Mouse (Mus musculus) embryonic facial prominence, embryonic 11.5 days (tissue): Measurements from ENCODE around the gene Znhit1. TPM values are rescaled to one million over a fixed set of nuclear protein-coding genes. Genes with fewer than 3 reads are reported as not detected.
A peak's percentile ranks its signal among the peaks of the same experiment; 100 is the strongest.
"Not testable (repeated sequence)": the region's sequence is repeated elsewhere in the genome, so short reads cannot be mapped to it uniquely, and the experiment has no call there.

Experiments used
- ATAC-seq: fragments of 200-750 bp; cut with Nextera tagmentation; replicated peaks from 2 replicates; pipeline ENCODE4 v1.8.0; 2017; ENCODE audit warnings: low read depth; ENCODE audit not compliant: insufficient number of reproducible peaks, low FRiP score, low TSS enrichment
- DNase-seq: peaks from one replicate; pipeline ENCODE4 v3.0.0-alpha.2; 2015; ENCODE audit warnings: low spot score
- H3K27ac ChIP-seq: fragments of 300-500 bp; sonication (generic); replicated peaks from 2 replicates; pipeline ENCODE4 v1.5.1; 2014; ENCODE audit warnings: mild to moderate bottlenecking, low read depth, low read length, control low read depth
- H3K27me3 ChIP-seq: fragments of 300-500 bp; sonication (generic); 2 replicates; pipeline ENCODE4 v1.6.1; 2014; ENCODE audit warnings: mild to moderate bottlenecking, low read length, moderate library complexity, mixed read lengths; ENCODE audit not compliant: control insufficient read depth, insufficient read depth
- H3K36me3 ChIP-seq: fragments of 300-500 bp; sonication (generic); replicated peaks from 2 replicates; pipeline ENCODE4 v1.6.1; 2014; ENCODE audit warnings: low read depth, mild to moderate bottlenecking, low read length, moderate library complexity, mixed read lengths; ENCODE audit not compliant: control insufficient read depth, insufficient read depth
- H3K4me1 ChIP-seq: fragments of 300-500 bp; sonication (generic); 2 replicates; pipeline ENCODE4 v1.6.1; 2014; ENCODE audit warnings: low read length, mixed read lengths; ENCODE audit not compliant: control insufficient read depth, insufficient read depth
- H3K4me2 ChIP-seq: fragments of 300-500 bp; sonication (generic); 2 replicates; pipeline ENCODE4 v1.6.1; 2014; ENCODE audit warnings: low read depth, mild to moderate bottlenecking, control low read depth, low read length, moderate library complexity
- H3K4me3 ChIP-seq: fragments of 300-500 bp; sonication (generic); 2 replicates; pipeline ENCODE4 v1.5.1; 2014; ENCODE audit warnings: low read depth, low read length, control low read depth
- H3K9ac ChIP-seq: fragments of 300-500 bp; sonication (generic); replicated peaks from 2 replicates; pipeline ENCODE4 v1.6.1; 2014; ENCODE audit warnings: mild to moderate bottlenecking, control low read depth, low read length
- H3K9me3 ChIP-seq: fragments of 300-500 bp; sonication (generic); replicated peaks from 2 replicates; pipeline ENCODE4 v1.6.1; 2016; ENCODE audit warnings: mild to moderate bottlenecking, low read length, inconsistent platforms, mixed read lengths; ENCODE audit not compliant: control insufficient read depth
- WGBS: fragments of 180-500 bp; shearing (Covaris S2); extraction: QIAGEN DNeasy Blood & Tissue Kit; methylation state at CpG from one replicate; pipeline ENCODE4 v1.1.7; 2014; 5-methylcytosine and 5-hydroxymethylcytosine counted together
- polyA plus RNA-seq: library from polyadenylated mRNA; unstranded; fragments of >200 nt; fragmentation: Nextera tagmentation; extraction: Ambion mirVana; gene quantifications from 2 replicates; pipeline ENCODE4 v1.2.1, GENCODE M21; 2014

Znhit1 gene
- polyA plus RNA-seq, 1 experiment from 2014 or later, result 101 TPM

- no peaks in the 10 kb centered on the region; the same call in 1 of the 2 replicates for H3K36me3 ChIP-seq
- 85% methylated on average over 5 of the region's 5 CpGs for WGBS
These were observed 28.7 kb downstream of the Znhit1 start for GRCm38 (mm10) chr5:136958991-136959605.

GRCm38 (mm10) chr5:136957250-136957649, 30.6 kb downstream of the Znhit1 start:
- no peaks in the 10 kb centered on the region for H3K4me1 ChIP-seq
- no peak overlapping the region for H3K4me2 ChIP-seq
- H3K36me3 ChIP-seq, result no peaks in the 10 kb centered on the region; the same call in 1 of the 2 replicates
- WGBS, result 97% methylated on average over 1 of the region's 1 CpGs
- H3K27ac ChIP-seq, result no peak overlapping the region
- no peaks in the 10 kb centered on the region for H3K27me3 ChIP-seq
- no peak overlapping the region for H3K4me3 ChIP-seq
- ATAC-seq, result no peak
- no peak for DNase-seq
- H3K9ac ChIP-seq, result no peak overlapping the region
- no peaks in the 10 kb centered on the region for H3K9me3 ChIP-seq

More at GRCm38 (mm10) chr5:136958991-136959605, 28.7 kb downstream of the Znhit1 start:
- no peak for ATAC-seq
- H3K4me3 ChIP-seq, result no peak overlapping the region
- H3K27me3 ChIP-seq, result no peaks in the 10 kb centered on the region
- H3K9me3 ChIP-seq, result no peaks in the 10 kb centered on the region
- H3K9ac ChIP-seq, result no peak overlapping the region
- no peak overlapping the region for H3K27ac ChIP-seq
- no peaks in the 10 kb centered on the region for H3K4me1 ChIP-seq
- H3K4me2 ChIP-seq, result no peak overlapping the region
- no peak for DNase-seq

GRCm38 (mm10) chr5:136955622-136956021, 32.2 kb downstream of the Znhit1 start:
- H3K27ac ChIP-seq, result no peak overlapping the region
- ATAC-seq (no peak), DNase-seq (no peak)
- H3K9ac ChIP-seq, result no peak overlapping the region
- H3K9me3 ChIP-seq, result no peaks in the 10 kb centered on the region
- 84% methylated on average over 4 of the region's 4 CpGs for WGBS
- H3K4me1 ChIP-seq, result no peaks in the 10 kb centered on the region
- H3K4me3 ChIP-seq, result no peak overlapping the region
- H3K4me2 ChIP-seq, result no peak overlapping the region
- no peaks in the 10 kb centered on the region; the same call in 1 of the 2 replicates for H3K36me3 ChIP-seq
- H3K27me3 ChIP-seq, result no peaks in the 10 kb centered on the region

- Histone ChIP-seq H3K4me3 (peak overlapping the region; percentile 58), H3K4me1 (no peaks in the 10 kb centered on the region), H3K27ac (no peak overlapping the region), H3K36me3 (no peaks in the 10 kb centered on the region; the same call in 1 of the 2 replicates), H3K27me3 (no peaks in the 10 kb centered on the region), H3K4me2 (peak overlapping the region; percentile 64), H3K9ac (peak overlapping the region; percentile 68), H3K9me3 (no peaks in the 10 kb centered on the region)
- ATAC-seq (no peak), DNase-seq (no peak)
- WGBS, result 3% methylated on average over 12 of the region's 12 CpGs
These were observed 34.3 kb downstream of the Znhit1 start for GRCm38 (mm10) chr5:136953440-136953951.

- Histone ChIP-seq H3K27ac (no peak within 1 kb of the TSS), H3K4me1 (no peaks in the 10 kb centered on the region), H3K9ac (peak within 1 kb of the TSS; percentile 68), H3K4me3 (peak within 1 kb of the TSS; percentile 58), H3K36me3 (no peaks in the 10 kb centered on the region; the same call in 1 of the 2 replicates), H3K9me3 (no peaks in the 10 kb centered on the region), H3K27me3 (no peaks in the 10 kb centered on the region), H3K4me2 (peak within 1 kb of the TSS; percentile 64)
- WGBS, result 0% methylated on average over 23 of the region's 23 CpGs
- ATAC-seq, result peak; percentile 93
- DNase-seq, result peak; percentile 99
These were observed 34.8 kb downstream of the Znhit1 start, which contains the start of gene Fis1 for GRCm38 (mm10) chr5:136953015-136953414. Fis1 (plus strand) TSS chr5:136953275.

GRCm38 (mm10) chr5:136952153-136952552, 35.7 kb downstream of the Znhit1 start:
- Histone ChIP-seq H3K4me3 (no peak overlapping the region), H3K36me3 (no peaks in the 10 kb centered on the region), H3K27ac (no peak overlapping the region), H3K9ac (no peak overlapping the region), H3K4me1 (no peaks in the 10 kb centered on the region), H3K27me3 (no peaks in the 10 kb centered on the region), H3K9me3 (no peaks in the 10 kb centered on the region), H3K4me2 (no peak overlapping the region)
- ATAC-seq (no peak), DNase-seq (no peak)
- 77% methylated on average over 4 of the region's 4 CpGs for WGBS

GRCm38 (mm10) chr5:136950521-136950920, 37.3 kb downstream of the Znhit1 start:
- Histone ChIP-seq H3K4me3 (no peak overlapping the region), H3K9ac (no peak overlapping the region), H3K9me3 (no peaks in the 10 kb centered on the region), H3K36me3 (no peaks in the 10 kb centered on the region), H3K27me3 (no peaks in the 10 kb centered on the region), H3K4me1 (no peaks in the 10 kb centered on the region), H3K27ac (no peak overlapping the region), H3K4me2 (no peak overlapping the region)
- ATAC-seq (no peak), DNase-seq (no peak)
- 89% methylated on average over 6 of the region's 6 CpGs for WGBS

GRCm38 (mm10) chr5:136949551-136950336, 38.1 kb downstream of the Znhit1 start:
- not testable (repeated sequence) for H3K27me3 ChIP-seq, H3K36me3 ChIP-seq, H3K4me2 ChIP-seq, H3K4me1 ChIP-seq, H3K9ac ChIP-seq, H3K9me3 ChIP-seq, DNase-seq, H3K27ac ChIP-seq, ATAC-seq, H3K4me3 ChIP-seq
- WGBS, result 87% methylated on average over 14 of the region's 14 CpGs
